Mouse (Mus musculus) liver, embryonic 11.5 days (tissue): ENCODE results near the gene Cd151. TPM values are rescaled to one million over a fixed set of nuclear protein-coding genes. Genes with fewer than 3 reads are reported as not detected.

Experiments
- ATAC-seq: fragments of 200-750 bp; cut with Nextera tagmentation; replicated peaks from 2 replicates; pipeline ENCODE4 v1.8.0; 2017; ENCODE audit warnings: moderate number of reproducible peaks, mild to moderate bottlenecking, moderate TSS enrichment, moderate library complexity; ENCODE audit not compliant: low FRiP score
- DNase-seq: peaks from one replicate; pipeline ENCODE4 v3.0.0-alpha.2; 2017; ENCODE audit warnings: low spot score
- H3K27ac ChIP-seq: fragments of 300-500 bp; sonication (generic); 2 replicates; pipeline ENCODE4 v1.5.1; 2014; ENCODE audit warnings: mild to moderate bottlenecking, low read depth, low read length, control low read depth
- H3K27me3 ChIP-seq: fragments of 300-500 bp; sonication (generic); replicated peaks from 2 replicates; pipeline ENCODE4 v1.6.1; 2014; ENCODE audit warnings: low read length, mixed read lengths; ENCODE audit not compliant: control insufficient read depth, insufficient read depth
- H3K36me3 ChIP-seq: fragments of 300-500 bp; sonication (generic); 2 replicates; pipeline ENCODE4 v1.6.1; 2014; ENCODE audit warnings: mild to moderate bottlenecking, low read length, moderate library complexity, mixed read lengths; ENCODE audit not compliant: control insufficient read depth, insufficient read depth
- H3K4me1 ChIP-seq: fragments of 300-500 bp; sonication (generic); replicated peaks from 2 replicates; pipeline ENCODE4 v1.6.1; 2014; ENCODE audit warnings: low read length, mixed read lengths; ENCODE audit not compliant: control insufficient read depth, insufficient read depth
- H3K4me2 ChIP-seq: fragments of 300-500 bp; sonication (generic); 2 replicates; pipeline ENCODE4 v1.6.1; 2014; ENCODE audit warnings: mild to moderate bottlenecking, control low read depth, moderate library complexity
- H3K4me3 ChIP-seq: fragments of 300-500 bp; sonication (generic); 2 replicates; pipeline ENCODE4 v1.5.1; 2014; ENCODE audit warnings: low read depth, low read length, control low read depth
- H3K9ac ChIP-seq: fragments of 300-500 bp; sonication (generic); 2 replicates; pipeline ENCODE4 v1.6.1; 2014; ENCODE audit warnings: low read depth, low read length, control low read depth
- H3K9me3 ChIP-seq: fragments of 300-500 bp; sonication (generic); 2 replicates; pipeline ENCODE4 v1.6.1; 2016; ENCODE audit warnings: low read length, inconsistent platforms, mixed read lengths; ENCODE audit not compliant: control insufficient read depth
- WGBS: fragments of 180-500 bp; shearing (Covaris S2); extraction: QIAGEN DNeasy Blood & Tissue Kit; methylation state at CpG from one replicate; pipeline ENCODE4 v1.1.7; 2014; 5-methylcytosine and 5-hydroxymethylcytosine counted together
- polyA plus RNA-seq: library from polyadenylated mRNA; unstranded; fragments of >200 nt; fragmentation: Nextera tagmentation; extraction: Ambion mirVana; gene quantifications from 2 replicates; pipeline ENCODE4 v1.2.1, GENCODE M21; 2014

Cd151 gene
- polyA plus RNA-seq, 1 experiment from 2014 or later = 22.3 TPM

- H3K27me3 ChIP-seq = no peaks in the 10 kb centered on the region
- peaks cover 23% of the 10 kb centered on the region for H3K36me3 ChIP-seq
- DNase-seq (no peak), ATAC-seq (no peak)
- peaks cover 42% of the 10 kb centered on the region for H3K4me1 ChIP-seq
- no peak overlapping the region for H3K4me2 ChIP-seq
- WGBS = 79% methylated on average over 1 of the region's 1 CpGs
- H3K4me3 ChIP-seq = no peak overlapping the region
- no peak overlapping the region for H3K27ac ChIP-seq
- no peak overlapping the region for H3K9ac ChIP-seq
- no peaks in the 10 kb centered on the region for H3K9me3 ChIP-seq
Measured at GRCm38 (mm10) chr7:141471236-141471635, 4.0 kb downstream of the Cd151 start.

GRCm38 (mm10) chr7:141472226-141472625 lies 5.0 kb downstream of the Cd151 start:
- H3K36me3 ChIP-seq = peaks cover 23% of the 10 kb centered on the region
- no peak overlapping the region for H3K4me2 ChIP-seq
- no peak overlapping the region for H3K27ac ChIP-seq
- no peaks in the 10 kb centered on the region for H3K9me3 ChIP-seq
- DNase-seq (no peak), ATAC-seq (no peak)
- 73% methylated on average over 6 of the region's 6 CpGs for WGBS
- no peak overlapping the region for H3K4me3 ChIP-seq
- peaks cover 44% of the 10 kb centered on the region for H3K4me1 ChIP-seq
- no peak overlapping the region for H3K9ac ChIP-seq
- H3K27me3 ChIP-seq = no peaks in the 10 kb centered on the region

GRCm38 (mm10) chr7:141472763-141473162 lies 5.6 kb downstream of the Cd151 start:
- Histone ChIP-seq H3K4me1 (peaks cover 49% of the 10 kb centered on the region), H3K27me3 (no peaks in the 10 kb centered on the region), H3K9me3 (no peaks in the 10 kb centered on the region), H3K36me3 (peaks cover 23% of the 10 kb centered on the region), H3K4me3 (no peak overlapping the region), H3K9ac (no peak overlapping the region), H3K27ac (no peak overlapping the region), H3K4me2 (no peak overlapping the region)
- WGBS = 92% methylated on average over 6 of the region's 6 CpGs
- ATAC-seq = no peak
- DNase-seq = no peak

- H3K27ac ChIP-seq = no peak overlapping the region
- H3K9me3 ChIP-seq = no peaks in the 10 kb centered on the region
- DNase-seq (no peak), ATAC-seq (no peak)
- H3K9ac ChIP-seq = peak overlapping the region; percentile 85
- H3K4me2 ChIP-seq = peak overlapping the region; percentile 91
- no peaks in the 10 kb centered on the region for H3K27me3 ChIP-seq
- WGBS = 5% methylated on average over 5 of the region's 5 CpGs
- H3K4me3 ChIP-seq = peak overlapping the region; percentile 88
- H3K4me1 ChIP-seq = peaks cover 45% of the 10 kb centered on the region
- H3K36me3 ChIP-seq = peaks cover 23% of the 10 kb centered on the region
Measured at GRCm38 (mm10) chr7:141474160-141474559, 7.0 kb downstream of the Cd151 start.

GRCm38 (mm10) chr7:141475011-141475804 lies 8.0 kb downstream of the Cd151 start, which contains the start of the genes Polr2l and Tspan4:
Gene Polr2l (minus strand): TSS chr7:141475132.
Gene Tspan4 (plus strand): TSS chr7:141475240.
- H3K9ac ChIP-seq = peak within 1 kb of the TSS; percentile 85
- no peaks in the 10 kb centered on the region for H3K27me3 ChIP-seq
- peaks cover 21% of the 10 kb centered on the region for H3K36me3 ChIP-seq
- peak within 1 kb of the TSS; percentile 90 for H3K27ac ChIP-seq
- DNase-seq (peak; percentile 93), ATAC-seq (peak; percentile 77)
- H3K4me3 ChIP-seq = peak within 1 kb of the TSS; percentile 88
- H3K4me1 ChIP-seq = peaks cover 38% of the 10 kb centered on the region
- H3K4me2 ChIP-seq = peak within 1 kb of the TSS; percentile 91
- under 1% methylated on average over 87 of the region's 87 CpGs for WGBS
- H3K9me3 ChIP-seq = no peaks in the 10 kb centered on the region

- Histone ChIP-seq H3K4me1 (peaks cover 39% of the 10 kb centered on the region), H3K9ac (peak overlapping the region; percentile 85), H3K27me3 (no peaks in the 10 kb centered on the region), H3K9me3 (no peaks in the 10 kb centered on the region), H3K4me2 (peak overlapping the region; percentile 91), H3K27ac (peak overlapping the region; percentile 90), H3K4me3 (peak overlapping the region; percentile 88), H3K36me3 (peaks cover 16% of the 10 kb centered on the region)
- WGBS = 0% methylated on average over 12 of the region's 12 CpGs
- ATAC-seq (no peak), DNase-seq (no peak)
Measured at GRCm38 (mm10) chr7:141475805-141476158, 8.6 kb downstream of the Cd151 start.

- H3K27me3 ChIP-seq = no peaks in the 10 kb centered on the region
- peaks cover 45% of the 10 kb centered on the region for H3K4me1 ChIP-seq
- H3K9ac ChIP-seq = peak overlapping the region; percentile 85
- H3K27ac ChIP-seq = peak overlapping the region; percentile 90
- peaks cover 10% of the 10 kb centered on the region for H3K36me3 ChIP-seq
- WGBS = 0% methylated on average over 10 of the region's 17 CpGs
- H3K4me3 ChIP-seq = peak overlapping the region; percentile 88
- peak overlapping the region; percentile 91 for H3K4me2 ChIP-seq
- ATAC-seq = peak; percentile 42
- H3K9me3 ChIP-seq = no peaks in the 10 kb centered on the region
- peak; percentile 82 for DNase-seq
Measured at GRCm38 (mm10) chr7:141476226-141476980, 9.2 kb downstream of the Cd151 start.

GRCm38 (mm10) chr7:141476981-141477370 lies 9.8 kb downstream of the Cd151 start:
- no peaks in the 10 kb centered on the region for H3K9me3 ChIP-seq
- H3K9ac ChIP-seq = peak overlapping the region; percentile 85
- 7% methylated on average over 7 of the region's 7 CpGs for whole genome bisulfite sequencing
- H3K36me3 ChIP-seq = peaks cover 9% of the 10 kb centered on the region
- DNase-seq = no peak
- peak overlapping the region; percentile 91 for H3K4me2 ChIP-seq
- H3K27me3 ChIP-seq = peaks cover 4% of the 10 kb centered on the region
- H3K27ac ChIP-seq = peak overlapping the region; percentile 90
- peaks cover 50% of the 10 kb centered on the region for H3K4me1 ChIP-seq
- H3K4me3 ChIP-seq = peak overlapping the region; percentile 88
- peak; percentile 9 for ATAC-seq
